Mouse (Mus musculus) limb, embryonic 13.5 days (tissue): ENCODE measurements at regions not wholly inside any gene's neighbourhood (a gene's known extent, or its start where the extent isn't known, plus 50 kb on each side); places are given as distances from the start of the nearest gene placed in this dataset.
A peak's percentile ranks its signal among the peaks of the same experiment; 100 is the strongest.

Experiments used
- ATAC-seq: fragments of 200-750 bp; cut with Nextera tagmentation; 2 replicates; pipeline ENCODE4 v1.8.0; 2017; ENCODE audit warnings: low read depth, moderate number of reproducible peaks, moderate TSS enrichment; ENCODE audit not compliant: low FRiP score
- H3K27ac ChIP-seq: fragments of 300-500 bp; sonication (generic); 2 replicates; pipeline ENCODE4 v1.5.1; 2015; ENCODE audit warnings: inconsistent platforms, mild to moderate bottlenecking, moderate library complexity
- H3K27me3 ChIP-seq: fragments of 300-500 bp; sonication (generic); 2 replicates; pipeline ENCODE4 v1.6.1; 2015; ENCODE audit warnings: mild to moderate bottlenecking, inconsistent platforms
- H3K36me3 ChIP-seq: fragments of 300-500 bp; sonication (generic); 2 replicates; pipeline ENCODE4 v1.6.1; 2015; ENCODE audit warnings: inconsistent platforms, mild to moderate bottlenecking, moderate library complexity
- H3K4me1 ChIP-seq: fragments of 300-500 bp; sonication (generic); 2 replicates; pipeline ENCODE4 v1.6.1; 2015; ENCODE audit warnings: inconsistent platforms
- H3K4me2 ChIP-seq: fragments of 300-500 bp; sonication (generic); replicated peaks from 2 replicates; pipeline ENCODE4 v1.6.1; 2015; ENCODE audit warnings: inconsistent platforms, mild to moderate bottlenecking, moderate library complexity
- H3K4me3 ChIP-seq: fragments of 300-500 bp; sonication (generic); 2 replicates; pipeline ENCODE4 v1.5.1; 2015; ENCODE audit warnings: moderate library complexity, mild to moderate bottlenecking, inconsistent platforms
- H3K9ac ChIP-seq: fragments of 300-500 bp; sonication (generic); 2 replicates; pipeline ENCODE4 v1.6.1; 2015; ENCODE audit warnings: mild to moderate bottlenecking, inconsistent platforms
- H3K9me3 ChIP-seq: fragments of 300-500 bp; sonication (generic); 2 replicates; pipeline ENCODE4 v1.6.1; 2016; ENCODE audit warnings: inconsistent platforms
- WGBS: fragments of 180-500 bp; shearing (Covaris S2); methylation state at CpG from one replicate; pipeline ENCODE4 v1.1.7; 2015; 5-methylcytosine and 5-hydroxymethylcytosine counted together

DNA sequence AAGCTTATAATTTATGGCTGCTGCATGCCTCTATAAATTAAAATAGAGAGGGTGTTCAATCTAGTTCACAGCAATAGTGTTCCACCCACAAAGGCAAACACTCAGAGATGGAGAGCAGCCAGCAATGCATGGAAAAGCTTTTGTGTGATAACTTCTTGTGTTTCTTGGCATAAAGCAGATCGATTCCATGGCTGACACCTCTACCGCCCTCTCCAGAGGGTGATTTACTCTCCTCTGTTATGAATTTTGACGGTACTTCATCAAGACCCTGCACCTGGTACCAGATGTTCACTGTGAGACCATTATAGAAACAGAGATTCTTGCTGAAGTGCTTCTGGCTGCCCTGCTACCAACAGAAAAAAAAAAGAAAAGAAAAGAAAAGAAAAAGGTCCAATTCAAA lies 54.1 kb upstream of the Btc start:
- H3K4me1 ChIP-seq, result peaks cover 10% of the 10 kb centered on the region; the same call in 1 of the 2 replicates
- H3K9me3 ChIP-seq, result no peaks in the 10 kb centered on the region
- no peak overlapping the region for H3K27ac ChIP-seq
- no peaks in the 10 kb centered on the region for H3K36me3 ChIP-seq
- H3K9ac ChIP-seq, result no peak overlapping the region
- H3K27me3 ChIP-seq, result no peaks in the 10 kb centered on the region
- H3K4me3 ChIP-seq, result no peak overlapping the region
- 34% methylated on average over 3 of the region's 3 CpGs for WGBS
- ATAC-seq, result peak; percentile 72; the same call in 1 of the 2 replicates
- no peak overlapping the region for H3K4me2 ChIP-seq

DNA sequence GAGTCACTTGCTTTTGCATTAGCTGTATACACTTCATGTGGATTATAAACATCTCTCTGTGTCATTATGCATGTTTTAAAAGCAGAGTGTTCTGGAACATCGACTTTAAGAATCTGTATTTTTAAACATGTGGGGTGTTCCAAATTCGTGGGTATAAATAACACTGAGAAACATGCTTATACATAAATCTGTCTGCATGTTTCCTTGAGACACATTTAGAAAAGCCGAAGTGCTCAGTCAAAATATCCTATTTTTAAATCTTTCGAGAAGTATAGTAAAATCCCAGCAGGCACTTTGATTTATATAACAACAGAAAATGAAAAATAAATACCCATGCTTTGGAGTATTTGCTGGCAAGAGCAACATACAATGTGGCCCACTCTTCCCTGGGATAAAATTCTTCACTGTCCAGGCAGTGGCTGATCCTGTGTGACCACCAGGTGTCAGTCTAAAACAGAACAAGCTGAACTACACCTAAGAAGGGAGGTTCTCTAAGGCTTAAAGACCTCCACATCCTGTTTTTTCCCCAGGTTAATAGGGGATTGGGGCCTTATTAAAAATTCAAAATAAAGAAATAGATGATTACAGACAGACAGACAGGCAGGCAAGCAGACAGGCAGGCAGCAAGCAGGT lies 52.4 kb upstream of the Parm1 start:
- ATAC-seq, result peak; percentile 84; the same call in 1 of the 2 replicates
- Histone ChIP-seq H3K4me2 (no peak overlapping the region), H3K36me3 (no peaks in the 10 kb centered on the region), H3K4me1 (no peaks in the 10 kb centered on the region), H3K27ac (no peak overlapping the region), H3K9me3 (no peaks in the 10 kb centered on the region), H3K9ac (no peak overlapping the region), H3K4me3 (no peak overlapping the region), H3K27me3 (no peaks in the 10 kb centered on the region)
- 44% methylated on average over 4 of the region's 4 CpGs for WGBS
